Mouse (Mus musculus): ENCODE data around the gene Eif4e3. TPM values are rescaled to one million over a fixed set of nuclear protein-coding genes. Genes with fewer than 3 reads are reported as not detected.

Gene Eif4e3
- polyA plus RNA-seq, 1 experiment from 2014 or later, result 15.1 TPM

GRCm38 (mm10) chr6:99600886-99601285 is 65.7 kb downstream of the Eif4e3 start:
- no peaks in the 10 kb centered on the region for H3K9me3 ChIP-seq (ENCODE audit: control insufficient read depth, low read depth, low read length)
- no peak overlapping the region for H3K4me2 ChIP-seq (replicated peaks; ENCODE audit: low read depth, low read length)
- H3K9ac ChIP-seq (replicated peaks; ENCODE audit: low read depth, low read length), result no peak overlapping the region
- H3K36me3 ChIP-seq (ENCODE audit: control insufficient read depth, insufficient read depth, low read length), result no peaks in the 10 kb centered on the region
- no peaks in the 10 kb centered on the region for H3K27me3 ChIP-seq (ENCODE audit: control insufficient read depth, insufficient read depth, low read length)
- no peak overlapping the region for H3K4me3 ChIP-seq (ENCODE audit: low read depth, low read length)
- no peaks in the 10 kb centered on the region for H3K4me1 ChIP-seq (ENCODE audit: control insufficient read depth, insufficient read depth, low read length)
- H3K27ac ChIP-seq (ENCODE audit: low read length), result no peak overlapping the region
- WGBS, result 61% methylated on average over 8 of the region's 8 CpGs
- no peak for ATAC-seq (ENCODE audit: insufficient number of reproducible peaks, insufficient read depth, low FRiP score, low read depth)

GRCm38 (mm10) chr6:99600168-99600793 is 66.3 kb downstream of the Eif4e3 start:
- Histone ChIP-seq H3K27me3 (ENCODE audit: control insufficient read depth, insufficient read depth, low read length) (no peaks in the 10 kb centered on the region), H3K4me1 (ENCODE audit: control insufficient read depth, insufficient read depth, low read length) (no peaks in the 10 kb centered on the region), H3K4me3 (ENCODE audit: low read depth, low read length) (no peak overlapping the region), H3K9me3 (ENCODE audit: control insufficient read depth, low read depth, low read length) (no peaks in the 10 kb centered on the region), H3K36me3 (ENCODE audit: control insufficient read depth, insufficient read depth, low read length) (no peaks in the 10 kb centered on the region), H3K4me2 (replicated peaks; ENCODE audit: low read depth, low read length) (no peak overlapping the region), H3K27ac (ENCODE audit: low read length) (no peak overlapping the region), H3K9ac (replicated peaks; ENCODE audit: low read depth, low read length) (no peak overlapping the region)
- 0 out of 2 replicates have a peak, but pooled peaks have one; percentile 61 for ATAC-seq (ENCODE audit: insufficient number of reproducible peaks, insufficient read depth, low FRiP score, low read depth)
- 21% methylated on average over 10 of the region's 10 CpGs for WGBS

GRCm38 (mm10) chr6:99599651-99600050 is 66.9 kb downstream of the Eif4e3 start:
- no peak overlapping the region for H3K4me3 ChIP-seq (ENCODE audit: low read depth, low read length)
- H3K4me2 ChIP-seq (replicated peaks; ENCODE audit: low read depth, low read length), result no peak overlapping the region
- WGBS, result 36% methylated on average over 8 of the region's 8 CpGs

GRCm38 (mm10) chr6:99599229-99599628 is 67.3 kb downstream of the Eif4e3 start:
- no peaks in the 10 kb centered on the region for H3K4me1 ChIP-seq (ENCODE audit: control insufficient read depth, insufficient read depth, low read length)
- no peak overlapping the region for H3K4me3 ChIP-seq (ENCODE audit: low read depth, low read length)
- H3K27ac ChIP-seq (ENCODE audit: low read length), result no peak overlapping the region
- ATAC-seq (ENCODE audit: insufficient number of reproducible peaks, insufficient read depth, low FRiP score, low read depth), result no peak
- no peaks in the 10 kb centered on the region for H3K9me3 ChIP-seq (ENCODE audit: control insufficient read depth, low read depth, low read length)
- WGBS, result 54% methylated on average over 5 of the region's 5 CpGs
- H3K36me3 ChIP-seq (ENCODE audit: control insufficient read depth, insufficient read depth, low read length), result no peaks in the 10 kb centered on the region
- no peak overlapping the region for H3K4me2 ChIP-seq (replicated peaks; ENCODE audit: low read depth, low read length)
- H3K27me3 ChIP-seq (ENCODE audit: control insufficient read depth, insufficient read depth, low read length), result no peaks in the 10 kb centered on the region
- H3K9ac ChIP-seq (replicated peaks; ENCODE audit: low read depth, low read length), result no peak overlapping the region

More at GRCm38 (mm10) chr6:99599651-99600050, 66.9 kb downstream of the Eif4e3 start:
- Histone ChIP-seq H3K4me1 (ENCODE audit: control insufficient read depth, insufficient read depth, low read length) (no peaks in the 10 kb centered on the region), H3K27ac (ENCODE audit: low read length) (no peak overlapping the region), H3K9ac (replicated peaks; ENCODE audit: low read depth, low read length) (no peak overlapping the region), H3K27me3 (ENCODE audit: control insufficient read depth, insufficient read depth, low read length) (no peaks in the 10 kb centered on the region), H3K9me3 (ENCODE audit: control insufficient read depth, low read depth, low read length) (no peaks in the 10 kb centered on the region), H3K36me3 (ENCODE audit: control insufficient read depth, insufficient read depth, low read length) (no peaks in the 10 kb centered on the region)
- no peak for ATAC-seq (ENCODE audit: insufficient number of reproducible peaks, insufficient read depth, low FRiP score, low read depth)

- Histone ChIP-seq H3K4me2 (replicated peaks; ENCODE audit: low read depth, low read length) (no peak overlapping the region), H3K4me1 (ENCODE audit: control insufficient read depth, insufficient read depth, low read length) (no peaks in the 10 kb centered on the region), H3K27me3 (ENCODE audit: control insufficient read depth, insufficient read depth, low read length) (no peaks in the 10 kb centered on the region), H3K36me3 (ENCODE audit: control insufficient read depth, insufficient read depth, low read length) (no peaks in the 10 kb centered on the region), H3K9me3 (ENCODE audit: control insufficient read depth, low read depth, low read length) (no peaks in the 10 kb centered on the region), H3K27ac (ENCODE audit: low read length) (no peak overlapping the region), H3K9ac (replicated peaks; ENCODE audit: low read depth, low read length) (no peak overlapping the region), H3K4me3 (ENCODE audit: low read depth, low read length) (no peak overlapping the region)
- WGBS, result 46% methylated on average over 6 of the region's 6 CpGs
- no peak for ATAC-seq (ENCODE audit: insufficient number of reproducible peaks, insufficient read depth, low FRiP score, low read depth)
These were observed 89.5 kb downstream of the Eif4e3 start for GRCm38 (mm10) chr6:99577040-99577439.

- Histone ChIP-seq H3K9me3 (ENCODE audit: control insufficient read depth, low read depth, low read length) (no peaks in the 10 kb centered on the region), H3K9ac (replicated peaks; ENCODE audit: low read depth, low read length) (no peak overlapping the region), H3K4me3 (ENCODE audit: low read depth, low read length) (no peak overlapping the region), H3K36me3 (ENCODE audit: control insufficient read depth, insufficient read depth, low read length) (no peaks in the 10 kb centered on the region), H3K27me3 (ENCODE audit: control insufficient read depth, insufficient read depth, low read length) (no peaks in the 10 kb centered on the region), H3K4me2 (replicated peaks; ENCODE audit: low read depth, low read length) (no peak overlapping the region), H3K27ac (ENCODE audit: low read length) (no peak overlapping the region), H3K4me1 (ENCODE audit: control insufficient read depth, insufficient read depth, low read length) (no peaks in the 10 kb centered on the region)
- no peak for ATAC-seq (ENCODE audit: insufficient number of reproducible peaks, insufficient read depth, low FRiP score, low read depth)
- WGBS, result 72% methylated on average over 6 of the region's 6 CpGs
These were observed 90.9 kb downstream of the Eif4e3 start for GRCm38 (mm10) chr6:99575633-99576032.

Other genes starting within 250 kb of the Eif4e3 start
- gene Foxp1, start 144.1 kb downstream of the Eif4e3 start, polyA plus RNA-seq (2014; fragmentation: Nextera tagmentation; extraction: Ambion mirVana), result 190 TPM in 2 replicates
- gene Gm20696, start within 50 bp of the Eif4e3 start, polyA plus RNA-seq (2014; fragmentation: Nextera tagmentation; extraction: Ambion mirVana), result 5.6 and 7.0 TPM in 2 replicates
- gene Gpr27, start 25.9 kb upstream of the Eif4e3 start, polyA plus RNA-seq (2014; fragmentation: Nextera tagmentation; extraction: Ambion mirVana), result 3.6 and 4.1 TPM in 2 replicates
- gene Prok2, start 59.6 kb upstream of the Eif4e3 start, polyA plus RNA-seq (2014; fragmentation: Nextera tagmentation; extraction: Ambion mirVana), result not detected in 2 replicates

All from stomach, embryonic 14.5 days (tissue).